Mouse (Mus musculus) heart, postnatal 25 days (tissue): Measurements from ENCODE around the gene Fmod. TPM values are rescaled to one million over a fixed set of nuclear protein-coding genes. Genes with fewer than 3 reads are reported as not detected.

Experiments used
- DNase-seq: peaks from one replicate; pipeline ENCODE4 v3.0.0; 2022; ENCODE audit warnings: low spot score
- intact Hi-C: fragments of 180-260 bp; cut with DNase I; formaldehyde crosslinking; loops from one replicate; pipeline ENCODE4 v1.15.1; 2025
- total RNA-seq, 2 experiments: library from RNA; stranded (reverse); gene quantifications; 2 replicates each; pipeline ENCODE4 v1.2.3; 2021

Fmod gene
- 10 to 100 TPM; 11.6 to 12.1 TPM for total RNA-seq

- DNase-seq: no peak
- intact Hi-C loops: no loop called here
Measured at GRCm38 (mm10) chr1:134037172-134037571, at the start of gene Fmod. Fmod (plus strand) TSS chr1:134037254.

DNA sequence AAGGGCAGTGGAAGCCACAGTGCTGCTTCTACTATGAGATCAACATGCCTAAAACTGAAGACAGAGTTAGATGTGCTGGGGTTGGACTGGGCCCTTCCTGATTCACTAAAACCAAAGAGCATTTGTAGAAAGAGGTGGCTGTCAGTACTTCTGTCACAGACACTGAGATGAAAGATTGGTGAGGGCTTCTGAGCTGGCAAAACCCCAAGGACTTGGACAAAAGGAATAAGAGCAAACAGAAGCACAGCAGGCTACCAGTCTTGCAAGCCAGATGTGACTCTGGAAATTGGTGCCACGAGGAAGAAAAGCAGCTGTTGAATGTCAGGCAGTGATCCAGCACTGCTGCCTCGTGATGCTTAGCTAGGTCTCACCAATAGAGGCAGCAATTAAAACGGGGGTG, 48.2 kb upstream of the Fmod start:
- DNase-seq: peak; percentile 26
- intact Hi-C loops: no loop called here

DNA sequence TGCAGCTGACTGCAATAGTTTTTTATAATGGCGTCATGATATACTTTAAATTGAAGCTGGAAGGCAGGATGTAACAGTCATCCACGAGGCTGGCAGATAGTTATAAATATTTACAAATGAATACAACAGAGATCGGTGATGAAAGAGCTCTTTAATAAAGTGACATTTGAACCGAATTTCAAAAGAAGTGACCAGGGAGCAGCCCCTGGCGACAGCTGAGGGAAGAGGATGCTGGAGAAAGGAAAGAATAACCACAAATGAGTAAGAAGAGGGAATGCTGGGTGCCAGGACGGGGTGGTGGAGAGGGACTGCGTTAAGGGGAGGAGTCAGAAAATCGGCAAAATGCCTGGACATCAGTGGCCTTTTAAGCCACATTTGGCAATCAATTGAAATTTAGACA, 45.8 kb upstream of the Fmod start:
- no peak for DNase-seq
- intact Hi-C loops: no loop called here

DNA sequence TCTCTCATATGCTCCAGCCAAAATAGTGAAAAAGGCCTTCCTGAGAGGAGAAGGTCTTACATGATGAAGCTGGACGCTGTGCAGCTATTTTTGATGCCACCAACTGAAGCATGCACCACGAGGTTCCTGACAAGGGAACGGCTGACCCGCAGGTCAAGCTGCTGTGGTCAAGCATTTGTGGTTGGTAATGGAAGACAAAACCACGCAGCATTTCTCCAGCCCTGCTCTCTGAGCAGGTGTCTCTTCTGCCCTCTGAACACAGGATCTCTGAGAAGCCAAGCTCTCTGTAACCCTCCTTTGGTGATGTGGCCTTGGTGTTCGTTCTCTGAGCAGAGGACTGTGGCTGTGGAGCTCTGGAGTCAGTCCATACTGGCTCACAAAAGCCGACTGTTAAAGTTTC, 31.6 kb upstream of the Fmod start:
- DNase-seq: no peak
- intact Hi-C loops: no loop called here

DNA sequence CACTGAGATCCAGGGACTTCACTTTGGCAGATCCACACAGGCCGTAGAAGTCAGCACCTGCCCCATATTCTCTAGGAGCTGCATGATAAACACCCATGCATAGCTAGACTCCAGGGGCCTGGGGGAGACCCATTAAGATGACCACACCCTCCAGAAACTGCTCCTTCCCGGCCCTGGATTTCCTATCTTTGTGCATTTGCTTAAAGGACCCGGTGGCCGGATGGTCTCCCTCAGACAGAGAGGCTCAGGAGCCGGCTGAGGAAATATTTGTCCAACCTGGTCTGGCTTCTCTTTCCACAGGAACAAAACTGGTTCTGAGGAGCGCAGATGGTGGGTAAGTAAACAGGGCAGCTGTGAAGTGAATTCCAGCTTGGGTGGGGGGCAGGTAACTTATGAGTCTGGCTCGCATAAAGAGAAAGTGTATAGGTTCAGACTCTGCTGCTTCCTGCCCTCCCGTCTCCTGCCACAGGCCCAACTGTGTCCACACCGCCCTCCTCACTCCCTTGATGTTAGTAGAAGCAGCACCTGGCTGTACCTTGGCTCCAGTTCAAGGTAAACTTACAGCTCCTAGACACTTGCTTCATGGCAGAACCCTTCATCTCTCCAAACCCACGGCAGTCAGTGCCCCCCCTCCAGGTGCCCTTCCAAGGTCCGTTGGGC, 30.8 kb upstream of the Fmod start:
- intact Hi-C loops: no loop called here

GRCm38 (mm10) chr1:134024293-134024971, 12.6 kb upstream of the Fmod start:
- DNase-seq: no peak
- intact Hi-C loops: no loop called here

More for the DNA sequence above, 30.8 kb upstream of the Fmod start:
- DNase-seq: no peak

DNA sequence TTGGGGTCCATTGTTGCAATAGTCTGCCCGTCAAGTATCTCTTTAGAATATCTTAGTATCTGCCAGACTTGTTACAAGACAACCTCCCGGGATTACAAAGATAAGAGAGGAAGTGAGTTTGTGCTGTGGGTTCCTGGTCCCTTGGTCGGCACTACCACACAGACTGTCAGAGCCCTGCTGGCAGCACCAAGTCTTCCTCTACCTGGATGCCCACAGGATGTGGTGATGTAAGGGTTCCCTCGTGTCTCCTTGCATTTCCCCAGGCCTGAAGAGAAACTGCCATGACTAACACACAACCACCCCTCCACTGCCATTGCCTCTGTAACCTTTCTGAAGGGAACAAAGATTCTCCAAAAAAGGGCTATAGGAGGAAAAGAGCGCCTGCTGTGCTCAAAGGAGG, 11.1 kb upstream of the Fmod start:
- DNase-seq: no peak
- intact Hi-C loops: no loop called here

GRCm38 (mm10) chr1:134026741-134027140, 10.3 kb upstream of the Fmod start:
- DNase-seq: no peak
- intact Hi-C loops: no loop called here

DNA sequence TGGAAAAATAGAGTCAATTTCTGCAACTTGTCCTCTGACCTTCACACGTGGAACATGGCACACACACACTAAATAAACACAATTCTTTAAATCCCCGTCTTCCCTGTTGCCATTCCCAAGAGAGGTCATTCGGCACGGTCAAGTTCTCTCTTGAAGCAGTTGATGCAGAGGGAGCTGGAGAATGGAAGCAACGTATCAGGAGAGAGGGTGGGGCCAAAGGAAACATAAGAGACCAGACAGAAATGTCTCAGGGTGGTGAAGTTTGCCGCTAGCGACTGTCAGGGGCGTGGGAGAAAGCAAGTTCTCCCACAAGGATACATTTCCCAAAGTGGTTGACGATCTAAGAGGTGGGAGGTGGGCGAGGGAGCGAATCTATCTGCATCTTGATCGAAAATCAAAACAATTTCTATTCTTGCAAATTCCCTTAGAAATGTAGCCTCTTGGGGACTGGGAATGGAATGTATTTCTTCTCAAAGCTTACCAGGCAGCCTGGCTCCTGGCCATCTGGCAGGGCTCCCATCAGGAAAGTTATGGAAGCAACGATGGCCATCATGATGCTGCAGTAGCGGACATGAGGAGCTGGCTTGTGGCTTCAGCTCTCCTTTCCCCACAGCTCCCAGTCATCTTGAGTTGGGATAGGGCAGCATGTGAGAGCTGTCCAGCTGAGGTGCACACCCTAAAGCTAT, 8.8 kb upstream of the Fmod start:
- no peak for DNase-seq
- intact Hi-C loops: no loop called here

GRCm38 (mm10) chr1:134036492-134036891, 562 bp upstream of the Fmod start:
- intact Hi-C loops: no loop called here
- DNase-seq: no peak

DNA sequence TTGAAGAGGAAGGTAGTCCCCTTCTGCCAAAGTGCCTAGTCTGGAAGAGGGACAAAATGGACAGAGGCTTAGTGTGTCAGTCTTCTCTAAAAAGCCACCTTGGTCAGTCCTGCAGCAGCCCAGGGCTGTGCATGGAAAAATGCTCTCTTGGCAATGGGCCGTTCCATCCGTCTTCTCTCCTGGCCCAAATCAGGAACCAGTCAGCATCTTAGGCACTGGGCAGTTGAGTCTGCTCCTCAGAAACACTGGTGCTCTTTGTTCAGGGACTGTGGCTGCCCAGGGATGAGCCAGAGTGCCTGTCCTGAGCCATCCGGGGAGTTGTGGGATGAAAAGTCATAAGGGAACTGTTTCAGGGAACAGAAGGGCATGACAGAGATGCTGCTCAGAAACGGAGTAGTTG, 1.3 kb downstream of the Fmod start:
- intact Hi-C loops: no loop called here
- DNase-seq: no peak

GRCm38 (mm10) chr1:134039361-134039760, 2.3 kb downstream of the Fmod start:
- intact Hi-C loops: no loop called here

DNA sequence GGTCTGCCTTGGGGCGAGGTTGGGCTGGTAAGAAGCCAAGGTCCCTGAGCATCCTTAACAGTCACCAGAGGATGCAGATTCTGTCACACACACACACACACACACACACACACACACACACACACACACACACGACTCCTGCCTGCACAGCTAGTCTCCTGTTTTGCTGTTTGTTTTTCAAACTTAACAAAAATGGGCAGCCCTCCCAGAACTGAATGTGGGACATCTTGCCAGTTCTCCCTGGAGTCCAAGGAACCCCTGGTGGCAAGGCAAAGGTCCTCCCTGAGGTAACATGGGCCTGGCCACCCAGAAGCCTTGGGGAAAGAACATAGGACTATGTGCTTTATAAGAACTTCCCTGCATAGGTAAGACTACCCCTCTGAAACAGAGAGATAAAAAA, 4.8 kb downstream of the Fmod start:
- DNase-seq: no peak
- intact Hi-C loops: no loop called here

More at GRCm38 (mm10) chr1:134039361-134039760, 2.3 kb downstream of the Fmod start:
- DNase-seq: no peak

DNA sequence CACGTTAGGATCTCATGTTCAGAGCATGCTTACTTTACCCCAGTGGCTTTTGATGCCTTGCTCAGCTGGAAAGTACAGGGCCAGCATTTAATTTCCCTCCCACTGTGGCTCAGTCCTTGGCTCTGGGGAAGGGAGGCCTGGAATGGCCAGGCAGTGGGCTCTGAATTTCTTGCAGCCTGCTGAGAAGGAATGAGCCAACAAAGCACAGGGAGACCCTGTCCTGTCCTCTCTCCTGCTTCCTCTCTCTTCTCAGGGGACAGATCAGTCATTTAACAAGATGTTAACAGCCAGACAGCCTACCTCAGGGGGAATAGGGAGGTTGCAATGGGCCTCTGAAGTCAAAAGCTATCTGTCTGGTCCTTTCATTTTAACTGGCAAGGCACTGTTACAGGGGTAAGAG, 5.3 kb downstream of the Fmod start:
- intact Hi-C loops: no loop called here
- DNase-seq: no peak

- DNase-seq: no peak
- intact Hi-C loops: loop anchor here (1.0 kb wide), 1 partner anchor 84 kb away; no protein-coding TSS in a partner anchor
Measured at GRCm38 (mm10) chr1:134044805-134045204, 7.8 kb downstream of the Fmod start.

DNA sequence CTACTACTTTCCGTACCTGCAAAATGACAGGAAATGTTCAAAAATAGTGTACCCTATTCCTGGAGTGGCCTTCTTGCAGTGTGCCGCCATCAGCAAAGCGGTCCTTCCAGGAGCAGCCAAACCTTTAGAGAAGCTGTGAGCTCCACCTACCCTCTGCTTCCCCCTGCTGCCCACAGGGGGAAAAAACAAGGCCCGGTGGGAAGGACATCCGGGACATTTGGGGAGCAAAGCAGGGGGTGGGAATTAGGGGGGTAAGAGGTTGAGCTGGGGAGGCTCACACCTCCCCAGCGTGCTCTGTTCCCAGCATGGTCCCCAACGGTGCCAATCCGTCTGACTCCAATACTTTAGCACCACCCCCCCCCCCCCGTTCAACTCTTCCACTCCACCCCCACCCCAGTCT, 8.9 kb downstream of the Fmod start:
- DNase-seq: peak; percentile 51
- intact Hi-C loops: loop anchor here (1.0 to 2.0 kb wide), 3 partner anchors 85 to 309 kb away; no protein-coding TSS in a partner anchor

DNA sequence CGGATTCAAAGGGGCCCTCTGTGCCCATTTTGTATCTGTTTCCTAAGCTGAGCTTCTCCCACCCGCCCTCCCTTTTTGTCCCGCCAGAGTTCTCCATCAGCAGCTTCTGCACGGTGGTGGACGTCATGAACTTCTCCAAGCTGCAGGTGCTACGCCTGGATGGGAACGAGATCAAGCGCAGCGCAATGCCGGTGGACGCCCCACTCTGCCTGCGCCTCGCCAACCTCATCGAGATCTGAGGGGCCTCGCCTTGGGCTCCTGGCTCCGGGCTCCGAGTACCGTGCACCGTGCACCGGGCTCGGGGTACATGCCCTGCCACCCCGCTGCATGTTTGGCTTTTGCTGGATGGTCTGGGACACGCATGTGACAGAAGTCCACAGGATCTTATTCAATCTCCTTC, 9.3 kb downstream of the Fmod start:
- DNase-seq: no peak

DNA sequence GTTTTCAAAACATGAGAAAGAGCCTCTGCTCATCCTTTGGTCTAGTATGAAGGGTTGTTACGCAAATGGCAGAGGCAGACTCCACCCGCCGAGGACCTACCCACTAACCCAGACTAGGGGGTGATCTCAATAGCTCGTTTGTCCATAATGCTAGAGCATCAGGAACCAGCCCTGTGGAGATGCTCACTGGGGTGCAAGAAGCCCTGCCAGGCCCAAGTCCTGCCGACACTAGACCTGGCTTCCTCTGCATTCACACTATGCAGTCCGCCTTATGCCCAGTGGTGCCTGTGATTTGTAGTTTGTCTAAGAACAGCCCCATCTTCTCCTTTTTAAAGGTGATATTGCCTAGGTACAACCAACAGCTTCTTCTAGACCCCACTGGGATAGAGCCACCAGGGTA, 10.4 kb downstream of the Fmod start:
- intact Hi-C loops: loop anchor here (2.0 kb wide), 1 partner anchor 311 kb away; no protein-coding TSS in a partner anchor
- no peak for DNase-seq

More for the DNA sequence above, 9.3 kb downstream of the Fmod start:
- intact Hi-C loops: loop anchor here (1.0 to 2.0 kb wide), 2 partner anchors 135 to 310 kb away; no protein-coding TSS in a partner anchor

GRCm38 (mm10) chr1:134048759-134049158, 11.7 kb downstream of the Fmod start:
- peak; percentile 14 for DNase-seq
- intact Hi-C loops: no loop called here

DNA sequence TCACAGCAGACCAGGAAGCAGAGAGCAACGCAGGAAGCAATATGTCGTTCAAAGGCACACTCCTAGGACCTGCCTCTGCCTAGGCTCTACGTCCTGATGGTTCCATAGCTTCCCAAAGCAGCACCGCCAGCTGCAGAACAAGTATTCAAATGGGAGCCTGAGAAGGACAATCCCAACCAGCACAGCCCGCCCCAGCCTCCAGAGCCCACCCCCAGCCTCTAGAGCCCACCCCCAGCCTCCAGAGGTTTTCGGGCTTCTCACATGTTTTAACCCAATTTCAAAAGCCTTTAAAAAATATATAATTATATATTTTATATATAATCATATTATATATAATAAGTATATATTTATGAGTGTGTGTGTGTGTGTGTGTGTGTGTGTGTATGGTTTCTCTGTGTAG, 12.5 kb downstream of the Fmod start:
- no peak for DNase-seq
- intact Hi-C loops: no loop called here

- intact Hi-C loops: loop anchor here (1.0 to 10.0 kb wide), 2 partner anchors 54 to 192 kb away; no protein-coding TSS in a partner anchor
- peak; percentile 63 for DNase-seq
Measured at GRCm38 (mm10) chr1:134053207-134053606, 16.2 kb downstream of the Fmod start.
